Mouse (Mus musculus): ENCODE data around the gene Tmem270.

GRCm38 (mm10) chr5:134947420-134948084, 41.0 kb upstream of the Tmem270 start:
- TF ChIP-seq CTCF (IDR thresholded peaks at IDR 0.05; ENCODE audit: extremely low read depth, insufficient read depth, low read length) (no peak), POLR2A (IDR thresholded peaks at IDR 0.05; ENCODE audit: extremely low read depth, insufficient read depth, low read length) (no peak)

Data from cortical plate, adult 2 months (tissue).